Mouse (Mus musculus) liver, embryonic 14.5 days (tissue): Measurements from ENCODE around the gene Cnnm2. TPM values are rescaled to one million over a fixed set of nuclear protein-coding genes. Genes with fewer than 3 reads are reported as not detected.

Experiments
- ATAC-seq: fragments of 200-750 bp; cut with Nextera tagmentation; 2 replicates; pipeline ENCODE4 v1.8.0; 2017; ENCODE audit warnings: moderate number of reproducible peaks, mild to moderate bottlenecking, moderate library complexity; ENCODE audit not compliant: insufficient read depth
- DNase-seq, 3 experiments: peaks; one replicate each; pipeline ENCODE4 v3.0.0-alpha.2; 2012 to 2013; ENCODE audit warnings: low read depth in 3 of 3, low spot score in 3 of 3
- H3K27ac ChIP-seq: fragments of 300-500 bp; sonication (generic); 2 replicates; pipeline ENCODE4 v1.5.1; 2014; ENCODE audit warnings: moderate library complexity, mild to moderate bottlenecking, control low read depth, inconsistent platforms
- H3K27me3 ChIP-seq: fragments of 300-500 bp; sonication (generic); 2 replicates; pipeline ENCODE4 v1.6.1; 2014; ENCODE audit warnings: mild to moderate bottlenecking, low read length, moderate library complexity; ENCODE audit not compliant: control insufficient read depth, insufficient read depth
- H3K36me3 ChIP-seq: fragments of 300-500 bp; sonication (generic); replicated peaks from 2 replicates; pipeline ENCODE4 v1.6.1; 2014; ENCODE audit warnings: low read depth; ENCODE audit not compliant: control insufficient read depth, insufficient read depth
- H3K4me1 ChIP-seq, 2 experiments: fragments of 200-500 bp in 1 of 2; fragments of 300-500 bp in 1 of 2; sonication (generic) in 1 of 2; replicated peaks; 2 replicates each; pipeline ENCODE4 v1.6.1; 2012 to 2014; ENCODE audit warnings: antibody characterized with exemption in 1 of 2, inconsistent platforms in 1 of 2, low read length in 1 of 2; ENCODE audit not compliant: control insufficient read depth in 2 of 2, insufficient read depth in 2 of 2
- H3K4me2 ChIP-seq: fragments of 300-500 bp; sonication (generic); 2 replicates; pipeline ENCODE4 v1.6.1; 2014; ENCODE audit warnings: low read depth, mild to moderate bottlenecking, control low read depth, moderate library complexity
- H3K4me3 ChIP-seq, 2 experiments: fragments of 200-500 bp in 1 of 2; fragments of 300-500 bp in 1 of 2; sonication (generic) in 1 of 2; 2 replicates each; pipeline ENCODE4 v1.5.1; 2012 to 2014; ENCODE audit warnings: low read depth in 2 of 2, low read length in 2 of 2, mild to moderate bottlenecking in 2 of 2, control low read depth in 1 of 2, inconsistent platforms in 1 of 2, moderate library complexity in 1 of 2; ENCODE audit not compliant: insufficient read depth in 1 of 2
- H3K9ac ChIP-seq: fragments of 300-500 bp; sonication (generic); replicated peaks from 2 replicates; pipeline ENCODE4 v1.6.1; 2014; ENCODE audit warnings: mild to moderate bottlenecking, control low read depth, moderate library complexity
- H3K9me3 ChIP-seq: fragments of 300-500 bp; sonication (generic); 2 replicates; pipeline ENCODE4 v1.6.1; 2016; ENCODE audit warnings: low read length, mixed read lengths; ENCODE audit not compliant: control insufficient read depth
- CTCF ChIP-seq: IDR thresholded peaks from 2 replicates; pipeline ENCODE4 v1.5.1; 2016; ENCODE audit warnings: antibody characterized with exemption, low read depth, control low read depth
- EP300 ChIP-seq: IDR thresholded peaks from 2 replicates; pipeline ENCODE4 v1.6.1; 2016; ENCODE audit warnings: antibody characterized with exemption, low read depth
- WGBS: fragments of 180-500 bp; shearing (Covaris S2); extraction: QIAGEN DNeasy Blood & Tissue Kit; methylation state at CpG from one replicate; pipeline ENCODE4 v1.1.7; 2014; ENCODE audit not compliant: insufficient replicate concordance; 5-methylcytosine and 5-hydroxymethylcytosine counted together
- polyA plus RNA-seq, 2 experiments: library from polyadenylated mRNA; depleted of rRNA in 1 of 2; stranded (reverse) in 1 of 2; unstranded in 1 of 2; fragments of >200 nt; fragmentation: Nextera tagmentation in 1 of 2; extraction: Ambion mirVana in 1 of 2; gene quantifications; 2 replicates each; pipeline versions ENCODE4 v1.2.1 to v1.2.3; 2012 to 2014

Cnnm2 gene
- polyA plus RNA-seq, 2 experiments = 1.5 to 1.7 TPM

- H3K9ac ChIP-seq = no peak overlapping the region
- H3K9me3 ChIP-seq = no peaks in the 10 kb centered on the region
- DNase-seq (no peak), ATAC-seq (no peak)
- no peak overlapping the region for H3K27ac ChIP-seq
- H3K4me2 ChIP-seq = no peak overlapping the region
- H3K36me3 ChIP-seq = no peaks in the 10 kb centered on the region
- H3K27me3 ChIP-seq = no peaks in the 10 kb centered on the region
- TF ChIP-seq CTCF (no peak), EP300 (no peak)
- no peak overlapping the region for H3K4me3 ChIP-seq
- 71% methylated on average over 6 of the region's 6 CpGs for WGBS
- peaks cover 0 to 22% of the 10 kb centered on the region in 2 experiments; a peak in 3 of 4 replicates for H3K4me1 ChIP-seq
Measured at GRCm38 (mm10) chr19:46856232-46856631, 94.8 kb downstream of the Cnnm2 start.

- Histone ChIP-seq H3K9ac (no peak overlapping the region), H3K4me3 (no peak overlapping the region), H3K27ac (no peak overlapping the region), H3K36me3 (no peaks in the 10 kb centered on the region), H3K4me2 (no peak overlapping the region), H3K27me3 (no peaks in the 10 kb centered on the region), H3K4me1 (peaks cover under 1 to 26% of the 10 kb centered on the region in 2 experiments; a peak in 3 of 4 replicates), H3K9me3 (no peaks in the 10 kb centered on the region)
- no peak for TF ChIP-seq CTCF
- TF ChIP-seq EP300 = no peak
- DNase-seq (no peak), ATAC-seq (no peak)
- WGBS = 31% methylated on average over 10 of the region's 10 CpGs
Measured at GRCm38 (mm10) chr19:46856780-46857179, 95.4 kb downstream of the Cnnm2 start.

- ATAC-seq (peak; percentile 64), DNase-seq (no peak)
- H3K4me1 ChIP-seq = peaks cover 7 to 32% of the 10 kb centered on the region in 2 experiments
- H3K4me2 ChIP-seq = no peak overlapping the region
- H3K27me3 ChIP-seq = no peaks in the 10 kb centered on the region
- H3K4me3 ChIP-seq = no peak overlapping the region
- WGBS = 59% methylated on average over 9 of the region's 9 CpGs
- no peaks in the 10 kb centered on the region for H3K36me3 ChIP-seq
- H3K9me3 ChIP-seq = no peaks in the 10 kb centered on the region
- H3K27ac ChIP-seq = no peak overlapping the region
- H3K9ac ChIP-seq = no peak overlapping the region
- TF ChIP-seq CTCF = peak; percentile 78
- no peak for TF ChIP-seq EP300
Measured at GRCm38 (mm10) chr19:46857277-46857989, 96.0 kb downstream of the Cnnm2 start.

DNA sequence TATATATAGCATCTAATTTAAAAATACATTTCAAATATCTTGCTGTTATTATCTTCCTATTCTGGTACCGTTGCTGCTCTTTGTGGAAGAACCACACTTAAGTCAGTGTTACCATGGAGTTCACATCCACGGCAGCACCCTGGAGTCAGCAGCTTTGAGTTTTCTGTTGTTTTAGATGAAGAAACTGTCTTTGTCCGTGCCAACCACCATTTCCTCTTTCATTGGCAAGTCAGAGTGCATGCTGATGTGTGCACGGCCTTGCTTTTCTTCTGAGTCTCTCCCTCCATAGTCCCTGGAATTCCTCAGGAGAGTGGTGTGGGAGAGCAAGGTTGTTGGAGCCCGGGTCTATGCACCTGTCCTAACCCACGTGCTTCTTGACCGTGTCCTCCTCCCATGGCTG is 96.8 kb downstream of the Cnnm2 start:
- ATAC-seq = no peak
- 67% methylated on average over 7 of the region's 7 CpGs for WGBS

GRCm38 (mm10) chr19:46862556-46862955 is 101.2 kb downstream of the Cnnm2 start:
- Histone ChIP-seq H3K4me1 (peaks cover 38 to 47% of the 10 kb centered on the region in 2 experiments), H3K4me2 (peak overlapping the region; percentile 54; the same call in 1 of the 2 replicates), H3K9ac (peak overlapping the region; percentile 14; the same call in 1 of the 2 replicates), H3K36me3 (no peaks in the 10 kb centered on the region), H3K27me3 (no peaks in the 10 kb centered on the region), H3K27ac (peak overlapping the region; percentile 23), H3K4me3 (no peak overlapping the region), H3K9me3 (no peaks in the 10 kb centered on the region)
- no peak for ATAC-seq
- no peak for DNase-seq
- WGBS = 16% methylated on average over 3 of the region's 3 CpGs
- TF ChIP-seq CTCF (no peak), EP300 (no peak)

More for the DNA sequence above, 96.8 kb downstream of the Cnnm2 start:
- no peaks in the 10 kb centered on the region for H3K27me3 ChIP-seq
- H3K4me2 ChIP-seq = no peak overlapping the region
- no peaks in the 10 kb centered on the region for H3K9me3 ChIP-seq
- H3K36me3 ChIP-seq = no peaks in the 10 kb centered on the region
- no peak for TF ChIP-seq EP300
- TF ChIP-seq CTCF = no peak
- H3K4me1 ChIP-seq = peaks cover 14 to 40% of the 10 kb centered on the region in 2 experiments
- DNase-seq = no peak
- H3K4me3 ChIP-seq = no peak overlapping the region
- H3K9ac ChIP-seq = no peak overlapping the region
- H3K27ac ChIP-seq = no peak overlapping the region
